ENCODE assay signal across 9 mouse cellular contexts in the genomic region with DNA sequence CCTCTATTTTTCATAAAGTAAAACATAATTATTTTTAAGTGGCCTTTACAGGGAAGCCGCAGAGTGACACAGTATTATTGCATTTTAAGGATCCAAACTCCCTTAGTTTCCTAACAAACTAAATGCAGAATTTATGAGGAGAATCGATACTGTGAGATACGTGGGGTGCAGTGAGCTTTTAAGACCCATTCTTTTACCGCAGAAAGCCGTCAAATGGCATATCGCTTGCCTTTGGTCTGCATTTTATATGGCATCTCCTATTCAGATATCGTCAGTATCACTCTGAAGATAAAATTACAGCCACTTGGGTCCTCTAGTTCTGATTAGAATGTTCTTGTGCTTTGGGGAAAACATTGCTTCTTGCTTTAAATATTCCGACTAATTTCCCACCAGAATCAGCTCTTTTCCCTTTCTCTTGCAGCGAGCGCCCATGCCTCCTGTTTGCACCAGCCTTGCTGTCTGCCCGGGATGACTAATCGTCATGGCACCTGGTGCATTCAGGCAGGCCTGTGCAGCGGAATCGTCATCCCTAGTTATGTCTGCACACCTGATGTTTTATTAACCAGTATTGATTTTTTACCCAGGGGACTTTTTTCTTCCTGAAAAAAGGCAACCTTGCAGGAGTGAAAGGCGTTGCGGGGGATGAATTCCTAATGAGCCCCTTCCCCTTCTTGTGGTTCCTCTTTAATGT. TPM values are rescaled to one million over a fixed set of nuclear protein-coding genes. Genes with fewer than 3 reads are reported as not detected.
DNase-seq lines count a peak whose midpoint lies in the region; ATAC-seq and TF ChIP-seq lines count a peak whose summit lies in the region.
"Had no signal": no experiment of that assay in that cellular context is flagged by ENCODE, and none has a peak within 500 bp of the region (broad histone marks: within the 10 kb centered on the region; RNA-seq: fewer than 3 reads in every experiment).

No protein-coding gene starts in this region.

- 59% methylated on average over 16 of the region's 16 CpGs for WGBS in liver, adult 2 months
- 79% methylated on average over 16 of the region's 16 CpGs for WGBS in liver, embryonic 12.5 days (ENCODE audit: insufficient replicate concordance)

- intact Hi-C loops in left cerebral cortex, adult 2 months (cut with DNase I), result no loop called here

- H3K36me3 ChIP-seq in liver, adult 2 months (ENCODE audit: control insufficient read depth, insufficient read depth, low read length), result peaks cover 20% of the 10 kb centered on the region
- H3K36me3 ChIP-seq in liver, embryonic 12.5 days, result peaks cover 29% of the 10 kb centered on the region

- H3K27ac ChIP-seq in liver, adult 2 months (replicated peaks; ENCODE audit: insufficient read depth, low read depth, low read length), result no peak overlapping the region
- no peak overlapping the region for H3K27ac ChIP-seq in liver, embryonic 12.5 days
- peak overlapping the region; percentile 71; the same call in 1 of the 2 replicates for H3K27ac ChIP-seq in left cerebral cortex, adult 2 months
- H3K27ac ChIP-seq: liver, embryonic 15.5 days had no signal

- TF ChIP-seq POLR2A in liver, adult 2 months (IDR thresholded peaks at IDR 0.05; ENCODE audit: extremely low read depth, insufficient read depth, low read length), result no peak

- TF ChIP-seq CTCF in liver, adult 2 months (IDR thresholded peaks at IDR 0.05; ENCODE audit: low read depth, low read length), result no peak
- TF ChIP-seq CTCF in left cerebral cortex, adult 2 months (IDR thresholded peaks at IDR 0.05), result no peak

- 0 out of 2 replicates have a peak, but pooled peaks cover 5% of the 10 kb centered on the region for H3K9me3 ChIP-seq in liver, embryonic 12.5 days (replicated peaks)
- H3K9me3 ChIP-seq: liver, embryonic 15.5 days had no signal

- H3K4me1 ChIP-seq in liver, adult 2 months (ENCODE audit: control insufficient read depth, insufficient read depth, low read length), result no peaks in the 10 kb centered on the region
- no peaks in the 10 kb centered on the region for H3K4me1 ChIP-seq in liver, embryonic 12.5 days
- H3K4me1 ChIP-seq: liver, embryonic 15.5 days had no signal

- no peak for ATAC-seq in liver, embryonic 12.5 days

- no peak overlapping the region for H3K4me2 ChIP-seq in liver, embryonic 12.5 days
- H3K4me2 ChIP-seq: liver, embryonic 15.5 days had no signal

- no peaks in the 10 kb centered on the region for H3K27me3 ChIP-seq in liver, adult 2 months (ENCODE audit: control insufficient read depth, insufficient read depth, low read length)
- no peaks in the 10 kb centered on the region for H3K27me3 ChIP-seq in liver, embryonic 12.5 days (replicated peaks)
- H3K27me3 ChIP-seq: liver, embryonic 15.5 days had no signal

- no peak overlapping the region for H3K4me3 ChIP-seq in liver, adult 2 months (ENCODE audit: insufficient read depth, low read depth, low read length)
- no peak overlapping the region for H3K4me3 ChIP-seq in liver, embryonic 12.5 days
- no peak overlapping the region for H3K4me3 ChIP-seq in left cerebral cortex, adult 2 months
- H3K4me3 ChIP-seq: liver, embryonic 15.5 days had no signal

- no peak overlapping the region for H3K9ac ChIP-seq in liver, adult 2 months (ENCODE audit: low read depth, low read length)
- no peak overlapping the region for H3K9ac ChIP-seq in liver, embryonic 12.5 days
- H3K9ac ChIP-seq: liver, embryonic 15.5 days had no signal

- H3K79me2 ChIP-seq in liver, adult 2 months (ENCODE audit: control insufficient read depth, insufficient read depth, low read length), result no peaks in the 10 kb centered on the region; the same call in 1 of the 2 replicates

- DNase-seq in liver, adult 2 months (ENCODE audit: extremely low read depth, low read depth, low spot score), result peak; percentile 73
- DNase-seq in frontal cortex, postnatal 36 days (ENCODE audit: low spot score in 2 of 2), result peak; percentile 28 to 46
- DNase-seq in left cerebral cortex, adult 2 months (ENCODE audit: extremely low spot score in 1 of 2, low spot score in 2 of 2), result peak; percentile 40 to 47
- DNase-seq in right cerebral cortex, postnatal 10 days (ENCODE audit: low spot score in 2 of 2), result peak; percentile 70 to 73
- no peak for DNase-seq in adrenal gland, adult (ENCODE audit: inconsistent age in 2 of 2, low spot score in 1 of 2)
- no peak for DNase-seq in thymus, postnatal 0 days (ENCODE audit: low spot score)
- no peak for DNase-seq in lung, postnatal 25 days (ENCODE audit: low spot score)

RNA-seq across cellular contexts. Expression of a gene that starts 26.6 kb away (rescaled TPM):
- total RNA-seq in liver, adult 2 months (2014; rRNA removed), result 41.7 and 43.3 TPM in 2 replicates
- polyA plus RNA-seq in liver, adult 2 months (2012; rRNA removed), result 8.8 and 10.0 TPM in 2 replicates
- 30.2 and 30.9 TPM in 2 replicates for polyA plus RNA-seq in liver, embryonic 12.5 days (2016; fragmentation: Nextera tagmentation; extraction: Ambion mirVana)
- 100 to 1,000 TPM; 152 to 158 TPM for total RNA-seq in left cerebral cortex, adult 2 months (2021)
- polyA plus RNA-seq in thymus, postnatal 0 days (2015; fragmentation: Nextera tagmentation; extraction: Ambion mirVana), result 44.8 and 47.6 TPM in 2 replicates

Comparison
In these comparisons a context has a peak if more than half of its experiments do, and no peak if none do; other contexts are left out.
1. DNase-seq: peak in liver, adult 2 months (single experiment), frontal cortex, postnatal 36 days (2 of 2), left cerebral cortex, adult 2 months (2 of 2) and right cerebral cortex, postnatal 10 days (2 of 2); none in adrenal gland, adult (0 of 2), thymus, postnatal 0 days (single experiment) and lung, postnatal 25 days (single experiment).